Mouse (Mus musculus): Measurements from ENCODE around the gene Cep104. TPM values are rescaled to one million over a fixed set of nuclear protein-coding genes. Genes with fewer than 3 reads are reported as not detected.

Cep104 gene
- polyA plus RNA-seq, 1 experiment from 2014 or later: 11.4 TPM

DNA sequence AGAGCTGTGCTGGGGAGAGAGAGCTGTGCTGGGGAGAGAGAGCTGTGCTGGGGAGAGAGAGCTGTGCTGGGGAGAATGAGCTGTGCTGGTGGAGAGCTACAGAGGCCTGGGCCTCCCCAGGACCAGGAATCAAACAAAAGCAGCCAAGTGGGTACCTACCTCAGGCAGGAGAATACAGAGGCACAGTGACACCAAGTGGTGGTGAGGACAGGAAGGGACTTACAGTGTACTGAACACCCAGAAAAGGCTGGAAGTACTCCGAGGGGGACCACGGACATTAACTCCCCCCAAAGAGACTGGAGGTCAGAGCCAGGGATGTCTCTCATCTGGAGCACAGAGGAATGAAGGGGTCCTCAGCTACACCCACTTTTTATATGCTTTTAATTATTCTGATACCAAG lies 6.9 kb upstream of the Cep104 start:
- 86% methylated on average over 2 of the region's 2 CpGs for whole genome bisulfite sequencing (ENCODE audit: insufficient replicate concordance)
- Histone ChIP-seq H3K27ac (ENCODE audit: low read depth, low read length) (no peak overlapping the region), H3K36me3 (ENCODE audit: control insufficient read depth, insufficient read depth, low read length) (peaks cover 3% of the 10 kb centered on the region; the same call in 1 of the 2 replicates), H3K9ac (ENCODE audit: low read depth, low read length) (no peak overlapping the region), H3K27me3 (ENCODE audit: control insufficient read depth, insufficient read depth, low read length) (no peaks in the 10 kb centered on the region), H3K4me3 (ENCODE audit: low read depth, low read length) (no peak overlapping the region), H3K4me1 (ENCODE audit: control insufficient read depth, insufficient read depth, low read length) (no peaks in the 10 kb centered on the region), H3K4me2 (no peak overlapping the region), H3K9me3 (replicated peaks; ENCODE audit: control insufficient read depth, low read length) (no peaks in the 10 kb centered on the region)
- ATAC-seq (replicated peaks; ENCODE audit: insufficient number of reproducible peaks, low FRiP score, low TSS enrichment): no peak

DNA sequence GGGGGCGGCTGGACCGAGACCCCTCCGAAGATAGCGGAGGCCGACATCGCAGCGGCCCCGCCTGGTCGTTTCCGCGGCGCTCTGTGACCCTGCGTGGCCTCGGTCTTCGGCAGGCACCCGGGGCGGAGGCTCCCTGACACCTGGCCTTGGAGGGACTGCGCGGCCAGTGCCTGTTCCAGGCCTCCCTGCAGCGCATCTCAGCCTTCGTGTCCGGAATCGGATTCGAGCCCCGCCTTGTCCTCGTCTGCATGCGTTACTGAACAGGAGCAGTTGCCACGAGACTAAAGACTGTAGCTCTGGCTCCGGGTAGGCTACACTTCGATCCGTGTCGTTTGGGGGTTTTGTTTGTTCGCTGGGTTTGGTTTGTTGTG lies 283 bp downstream of the Cep104 start:
- peak overlapping the region; percentile 96 for H3K4me2 ChIP-seq
- H3K9ac ChIP-seq (ENCODE audit: low read depth, low read length): peak overlapping the region; percentile 90
- peak overlapping the region; percentile 84 for H3K4me3 ChIP-seq (ENCODE audit: low read depth, low read length)
- H3K27me3 ChIP-seq (ENCODE audit: control insufficient read depth, insufficient read depth, low read length): no peaks in the 10 kb centered on the region
- H3K9me3 ChIP-seq (replicated peaks; ENCODE audit: control insufficient read depth, low read length): no peaks in the 10 kb centered on the region
- no peak overlapping the region for H3K27ac ChIP-seq (ENCODE audit: low read depth, low read length)
- peaks cover 4% of the 10 kb centered on the region for H3K36me3 ChIP-seq (ENCODE audit: control insufficient read depth, insufficient read depth, low read length)
- H3K4me1 ChIP-seq (ENCODE audit: control insufficient read depth, insufficient read depth, low read length): peaks cover 4% of the 10 kb centered on the region
- 1% methylated on average over 33 of the region's 33 CpGs for WGBS (ENCODE audit: insufficient replicate concordance)
- ATAC-seq (replicated peaks; ENCODE audit: insufficient number of reproducible peaks, low FRiP score, low TSS enrichment): peak; percentile 78

DNA sequence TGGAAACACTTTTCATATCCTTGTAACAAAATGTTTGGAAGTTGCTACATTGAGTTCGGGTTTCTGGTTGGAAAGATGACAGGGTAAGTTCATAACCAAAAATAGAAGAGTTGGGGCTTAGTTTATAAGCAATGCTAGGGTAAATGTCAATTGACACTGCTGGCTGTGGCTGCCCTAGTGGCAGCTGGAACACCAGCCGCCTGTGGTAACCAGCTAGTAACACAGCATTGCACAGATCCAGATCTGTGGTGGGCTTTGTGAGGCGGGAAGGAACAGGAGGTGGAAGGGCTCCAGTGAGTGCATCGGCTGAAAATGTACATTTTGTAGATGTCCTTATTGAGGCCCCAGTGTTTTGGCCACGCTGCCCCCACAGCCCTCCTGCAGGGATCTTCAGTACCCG lies 774 bp downstream of the Cep104 start:
- Histone ChIP-seq H3K4me2 (peak overlapping the region; percentile 96), H3K9ac (ENCODE audit: low read depth, low read length) (peak overlapping the region; percentile 65; the same call in 1 of the 2 replicates), H3K27me3 (ENCODE audit: control insufficient read depth, insufficient read depth, low read length) (no peaks in the 10 kb centered on the region), H3K4me1 (ENCODE audit: control insufficient read depth, insufficient read depth, low read length) (peaks cover 4% of the 10 kb centered on the region), H3K9me3 (replicated peaks; ENCODE audit: control insufficient read depth, low read length) (no peaks in the 10 kb centered on the region), H3K36me3 (ENCODE audit: control insufficient read depth, insufficient read depth, low read length) (peaks cover 4% of the 10 kb centered on the region), H3K4me3 (ENCODE audit: low read depth, low read length) (peak overlapping the region; percentile 84), H3K27ac (ENCODE audit: low read depth, low read length) (no peak overlapping the region)
- ATAC-seq (replicated peaks; ENCODE audit: insufficient number of reproducible peaks, low FRiP score, low TSS enrichment): no peak
- 43% methylated on average over 6 of the region's 6 CpGs for WGBS (ENCODE audit: insufficient replicate concordance)

DNA sequence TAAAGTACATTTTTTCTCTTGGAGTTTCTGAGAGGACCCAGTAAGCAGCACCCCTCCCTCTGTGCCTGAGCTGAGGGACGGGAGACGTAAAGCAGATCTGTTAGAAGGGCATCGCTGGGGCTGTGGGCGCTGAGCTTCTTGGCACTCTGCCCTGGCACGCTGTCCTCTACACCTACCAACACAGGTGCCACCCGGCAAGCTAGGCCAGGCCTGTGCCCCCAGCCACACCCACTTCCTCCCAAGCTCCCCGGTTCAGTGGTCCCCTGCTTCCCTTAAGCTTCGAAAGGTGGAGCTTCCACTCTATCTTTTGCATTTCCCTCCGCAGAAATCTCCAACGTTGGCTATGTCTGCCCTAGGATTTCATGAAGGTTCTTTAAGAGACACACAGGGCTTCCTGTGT lies 4.2 kb downstream of the Cep104 start:
- Histone ChIP-seq H3K4me2 (no peak overlapping the region), H3K9me3 (replicated peaks; ENCODE audit: control insufficient read depth, low read length) (no peaks in the 10 kb centered on the region), H3K36me3 (ENCODE audit: control insufficient read depth, insufficient read depth, low read length) (peaks cover 15% of the 10 kb centered on the region), H3K4me3 (ENCODE audit: low read depth, low read length) (no peak overlapping the region), H3K27me3 (ENCODE audit: control insufficient read depth, insufficient read depth, low read length) (no peaks in the 10 kb centered on the region), H3K4me1 (ENCODE audit: control insufficient read depth, insufficient read depth, low read length) (peaks cover 4% of the 10 kb centered on the region), H3K9ac (ENCODE audit: low read depth, low read length) (no peak overlapping the region), H3K27ac (ENCODE audit: low read depth, low read length) (no peak overlapping the region)
- ATAC-seq (replicated peaks; ENCODE audit: insufficient number of reproducible peaks, low FRiP score, low TSS enrichment): no peak
- 90% methylated on average over 10 of the region's 10 CpGs for WGBS (ENCODE audit: insufficient replicate concordance)

DNA sequence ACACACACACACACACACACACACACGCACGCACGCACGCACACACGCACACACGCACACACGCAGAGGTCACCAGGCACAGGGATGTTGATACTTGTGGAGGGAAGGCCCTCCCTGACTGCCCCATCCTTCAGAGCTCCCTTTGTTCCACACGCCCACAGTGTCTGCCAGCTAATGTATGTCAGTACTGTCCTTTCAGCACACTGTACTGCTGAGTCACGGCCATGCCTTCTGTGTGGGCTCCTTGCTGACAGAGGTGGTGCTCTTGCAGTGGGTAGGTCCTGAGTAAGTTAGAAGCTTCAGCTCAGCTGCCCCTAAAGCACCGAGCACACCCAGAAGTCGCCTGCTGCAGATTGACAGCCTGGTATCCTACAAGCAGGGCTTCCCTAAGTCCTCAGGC lies 5.5 kb downstream of the Cep104 start:
- Histone ChIP-seq H3K4me3 (ENCODE audit: low read depth, low read length) (no peak overlapping the region), H3K9me3 (replicated peaks; ENCODE audit: control insufficient read depth, low read length) (no peaks in the 10 kb centered on the region), H3K27me3 (ENCODE audit: control insufficient read depth, insufficient read depth, low read length) (no peaks in the 10 kb centered on the region), H3K4me1 (ENCODE audit: control insufficient read depth, insufficient read depth, low read length) (peaks cover 4% of the 10 kb centered on the region), H3K4me2 (no peak overlapping the region), H3K36me3 (ENCODE audit: control insufficient read depth, insufficient read depth, low read length) (peaks cover 25% of the 10 kb centered on the region), H3K27ac (ENCODE audit: low read depth, low read length) (no peak overlapping the region), H3K9ac (ENCODE audit: low read depth, low read length) (no peak overlapping the region)
- ATAC-seq (replicated peaks; ENCODE audit: insufficient number of reproducible peaks, low FRiP score, low TSS enrichment): no peak
- WGBS (ENCODE audit: insufficient replicate concordance): 88% methylated on average over 11 of the region's 11 CpGs

DNA sequence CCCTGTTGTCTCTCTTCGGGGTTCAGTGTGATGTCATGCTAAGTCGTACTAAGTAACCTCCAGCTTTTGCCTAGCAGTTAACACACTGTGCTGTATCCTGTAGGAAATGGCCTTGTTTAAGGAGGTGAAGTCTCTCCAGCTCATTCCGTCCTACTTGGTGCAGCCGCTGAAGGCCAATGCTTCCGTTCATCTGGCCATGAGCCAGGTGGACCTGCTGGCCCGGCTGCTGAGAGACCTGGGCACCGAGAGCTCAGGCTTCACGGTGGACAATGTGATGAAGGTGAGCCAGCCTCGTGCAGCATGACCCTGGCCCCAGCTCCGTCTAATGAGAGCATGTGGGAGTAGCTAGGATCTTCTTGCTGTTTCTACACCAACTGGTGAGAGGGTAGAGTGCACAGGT lies 17.7 kb downstream of the Cep104 start:
- no peak for ATAC-seq (replicated peaks; ENCODE audit: insufficient number of reproducible peaks, low FRiP score, low TSS enrichment)
- no peaks in the 10 kb centered on the region for H3K4me1 ChIP-seq (ENCODE audit: control insufficient read depth, insufficient read depth, low read length)
- 92% methylated on average over 10 of the region's 10 CpGs for WGBS (ENCODE audit: insufficient replicate concordance)
- no peaks in the 10 kb centered on the region for H3K27me3 ChIP-seq (ENCODE audit: control insufficient read depth, insufficient read depth, low read length)
- no peak overlapping the region for H3K4me2 ChIP-seq
- no peak overlapping the region for H3K4me3 ChIP-seq (ENCODE audit: low read depth, low read length)
- H3K36me3 ChIP-seq (ENCODE audit: control insufficient read depth, insufficient read depth, low read length): peaks cover 33% of the 10 kb centered on the region
- no peak overlapping the region for H3K27ac ChIP-seq (ENCODE audit: low read depth, low read length)
- H3K9me3 ChIP-seq (replicated peaks; ENCODE audit: control insufficient read depth, low read length): no peaks in the 10 kb centered on the region
- H3K9ac ChIP-seq (ENCODE audit: low read depth, low read length): no peak overlapping the region

DNA sequence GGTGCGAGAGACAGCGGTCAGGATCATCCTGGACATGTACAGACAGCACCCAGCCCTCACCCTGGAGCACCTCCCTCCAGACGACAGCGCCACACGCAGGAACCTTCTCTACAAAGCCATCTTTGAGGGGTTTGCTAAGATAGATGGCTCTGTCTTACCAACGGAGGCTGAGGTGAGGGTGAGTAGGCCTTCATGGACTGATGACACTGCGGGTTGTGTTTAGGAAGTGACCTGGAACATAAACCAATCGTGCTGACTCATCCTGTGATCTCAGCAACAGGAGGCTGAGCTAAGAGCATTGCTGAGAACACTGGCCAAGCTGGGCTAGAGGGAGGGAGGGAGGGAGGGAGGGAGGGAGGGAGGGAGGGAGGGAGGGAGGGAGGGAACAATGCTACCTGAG lies 18.5 kb downstream of the Cep104 start:
- Histone ChIP-seq H3K9me3 (replicated peaks; ENCODE audit: control insufficient read depth, low read length) (no peaks in the 10 kb centered on the region), H3K9ac (ENCODE audit: low read depth, low read length) (no peak overlapping the region), H3K4me3 (ENCODE audit: low read depth, low read length) (no peak overlapping the region), H3K4me1 (ENCODE audit: control insufficient read depth, insufficient read depth, low read length) (no peaks in the 10 kb centered on the region), H3K36me3 (ENCODE audit: control insufficient read depth, insufficient read depth, low read length) (peaks cover 34% of the 10 kb centered on the region), H3K27ac (ENCODE audit: low read depth, low read length) (no peak overlapping the region), H3K27me3 (ENCODE audit: control insufficient read depth, insufficient read depth, low read length) (no peaks in the 10 kb centered on the region), H3K4me2 (no peak overlapping the region)
- ATAC-seq (replicated peaks; ENCODE audit: insufficient number of reproducible peaks, low FRiP score, low TSS enrichment): no peak
- 85% methylated on average over 8 of the region's 8 CpGs for WGBS (ENCODE audit: insufficient replicate concordance)

DNA sequence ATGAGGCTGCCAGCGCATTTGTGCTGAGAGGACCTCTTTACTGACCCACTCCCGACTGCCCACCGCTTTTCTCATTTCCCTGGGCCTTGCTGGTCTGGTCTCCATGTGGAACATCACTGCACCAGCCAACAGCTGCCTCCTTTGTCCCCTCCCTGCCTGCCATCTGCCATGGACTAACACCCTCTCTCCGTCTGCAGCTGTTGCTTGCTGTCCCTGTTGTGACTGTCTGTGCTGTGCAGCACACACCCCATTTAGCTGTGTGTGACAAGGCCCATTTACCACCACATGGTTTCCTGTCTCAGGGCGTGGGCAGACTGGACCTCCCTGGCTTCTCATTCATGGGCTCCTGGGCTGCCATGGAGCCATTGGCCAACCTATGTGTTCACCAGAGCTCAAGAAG lies 30.5 kb downstream of the Cep104 start:
- H3K9ac ChIP-seq (ENCODE audit: low read depth, low read length): no peak overlapping the region
- H3K36me3 ChIP-seq (ENCODE audit: control insufficient read depth, insufficient read depth, low read length): peaks cover 13% of the 10 kb centered on the region; the same call in 1 of the 2 replicates
- 83% methylated on average over 5 of the region's 5 CpGs for WGBS (ENCODE audit: insufficient replicate concordance)
- no peaks in the 10 kb centered on the region for H3K9me3 ChIP-seq (replicated peaks; ENCODE audit: control insufficient read depth, low read length)
- ATAC-seq (replicated peaks; ENCODE audit: insufficient number of reproducible peaks, low FRiP score, low TSS enrichment): no peak
- no peak overlapping the region for H3K4me2 ChIP-seq
- no peak overlapping the region for H3K4me3 ChIP-seq (ENCODE audit: low read depth, low read length)
- H3K4me1 ChIP-seq (ENCODE audit: control insufficient read depth, insufficient read depth, low read length): no peaks in the 10 kb centered on the region
- H3K27ac ChIP-seq (ENCODE audit: low read depth, low read length): no peak overlapping the region
- H3K27me3 ChIP-seq (ENCODE audit: control insufficient read depth, insufficient read depth, low read length): no peaks in the 10 kb centered on the region

DNA sequence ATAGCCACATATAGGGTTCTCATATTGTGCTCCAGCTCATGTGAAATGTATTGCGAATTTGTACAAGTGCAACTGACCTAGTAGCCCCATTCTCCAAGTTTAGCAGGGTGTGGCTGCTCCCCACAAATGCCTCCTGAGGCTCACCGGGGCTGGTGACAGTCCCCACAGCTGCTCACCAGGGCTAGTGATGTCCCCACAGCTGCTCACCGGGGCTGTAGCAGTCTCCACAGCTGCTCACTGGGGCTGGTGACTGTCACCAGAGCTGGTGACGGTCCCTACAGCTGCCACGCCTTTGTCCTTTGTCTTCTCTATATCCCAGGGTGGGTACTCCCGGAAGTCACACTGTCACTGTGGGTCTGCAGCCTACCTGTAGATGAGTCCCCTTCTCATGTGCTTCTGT lies 31.3 kb downstream of the Cep104 start:
- WGBS (ENCODE audit: insufficient replicate concordance): 89% methylated on average over 6 of the region's 6 CpGs
- Histone ChIP-seq H3K4me1 (ENCODE audit: control insufficient read depth, insufficient read depth, low read length) (no peaks in the 10 kb centered on the region), H3K4me3 (ENCODE audit: low read depth, low read length) (no peak overlapping the region), H3K4me2 (no peak overlapping the region), H3K27me3 (ENCODE audit: control insufficient read depth, insufficient read depth, low read length) (no peaks in the 10 kb centered on the region), H3K36me3 (ENCODE audit: control insufficient read depth, insufficient read depth, low read length) (peaks cover 13% of the 10 kb centered on the region; the same call in 1 of the 2 replicates), H3K9me3 (replicated peaks; ENCODE audit: control insufficient read depth, low read length) (no peaks in the 10 kb centered on the region), H3K27ac (ENCODE audit: low read depth, low read length) (no peak overlapping the region), H3K9ac (ENCODE audit: low read depth, low read length) (no peak overlapping the region)
- no peak for ATAC-seq (replicated peaks; ENCODE audit: insufficient number of reproducible peaks, low FRiP score, low TSS enrichment)

Measured in heart, embryonic 11.5 days (tissue).